Mouse (Mus musculus): ENCODE results near the gene Dgcr2. TPM values are rescaled to one million over a fixed set of nuclear protein-coding genes. Genes with fewer than 3 reads are reported as not detected.

Gene Dgcr2
- total and polyA plus RNA-seq, 2 experiments from 2014 or later, result 94.0 to 178 TPM

GRCm38 (mm10) chr16:17797812-17798311, 100.5 kb downstream of the Dgcr2 start:
- peak overlapping the region; percentile 97 for H3K4me2 ChIP-seq (ENCODE audit: low read depth, low read length, poor library complexity, severe bottlenecking)
- H3K4me3 ChIP-seq (ENCODE audit: low read depth, low read length), result peak overlapping the region; percentile 50; the same call in 1 of the 2 replicates
- WGBS, result 2% methylated on average over 29 of the region's 29 CpGs
- DNase-seq (ENCODE audit: low spot score) (no peak), ATAC-seq (ENCODE audit: low FRiP score) (no peak)
- 0 out of 2 replicates have a peak overlapping the region, but pooled peaks have one; percentile 52 for H3K9ac ChIP-seq (replicated peaks; ENCODE audit: low read length, poor library complexity, severe bottlenecking)
- no peaks in the 10 kb centered on the region for H3K9me3 ChIP-seq (ENCODE audit: low read length)
- TF ChIP-seq CTCF (IDR thresholded peaks at IDR 0.05), result no peak
- peaks cover 64% of the 10 kb centered on the region for H3K27me3 ChIP-seq (ENCODE audit: insufficient read depth, low read length)
- peaks cover 9% of the 10 kb centered on the region for H3K4me1 ChIP-seq (ENCODE audit: insufficient read depth, low read length)
- no peak overlapping the region for H3K27ac ChIP-seq (ENCODE audit: low read depth, low read length)
- peaks cover 3% of the 10 kb centered on the region; the same call in 1 of the 2 replicates for H3K36me3 ChIP-seq (ENCODE audit: insufficient read depth, low read length)

GRCm38 (mm10) chr16:17796971-17797811, 101.2 kb downstream of the Dgcr2 start, which contains the start of gene Scarf2:
Gene Scarf2 (plus strand): TSS chr16:17797282.
- ATAC-seq (ENCODE audit: low FRiP score) (peak; percentile 27; the same call in 1 of the 2 replicates), DNase-seq (ENCODE audit: low spot score) (no peak)
- no peaks in the 10 kb centered on the region for H3K9me3 ChIP-seq (ENCODE audit: low read length)
- peak within 1 kb of the TSS; percentile 50 for H3K4me3 ChIP-seq (ENCODE audit: low read depth, low read length)
- peak within 1 kb of the TSS; percentile 97 for H3K4me2 ChIP-seq (ENCODE audit: low read depth, low read length, poor library complexity, severe bottlenecking)
- WGBS, result 1% methylated on average over 67 of the region's 81 CpGs
- TF ChIP-seq CTCF (IDR thresholded peaks at IDR 0.05), result no peak
- peaks cover 58% of the 10 kb centered on the region for H3K27me3 ChIP-seq (ENCODE audit: insufficient read depth, low read length)
- peaks cover 3% of the 10 kb centered on the region; the same call in 1 of the 2 replicates for H3K4me1 ChIP-seq (ENCODE audit: insufficient read depth, low read length)
- peaks cover 4% of the 10 kb centered on the region; the same call in 1 of the 2 replicates for H3K36me3 ChIP-seq (ENCODE audit: insufficient read depth, low read length)
- no peak within 1 kb of the TSS for H3K27ac ChIP-seq (ENCODE audit: low read depth, low read length)
- H3K9ac ChIP-seq (replicated peaks; ENCODE audit: low read length, poor library complexity, severe bottlenecking), result peak within 1 kb of the TSS; percentile 52

- H3K4me3 ChIP-seq (ENCODE audit: low read depth, low read length), result peak overlapping the region; percentile 50; the same call in 1 of the 2 replicates
- no peak overlapping the region for H3K9ac ChIP-seq (replicated peaks; ENCODE audit: low read length, poor library complexity, severe bottlenecking)
- H3K27me3 ChIP-seq (ENCODE audit: insufficient read depth, low read length), result peaks cover 51% of the 10 kb centered on the region
- no peak for ATAC-seq (ENCODE audit: low FRiP score)
- H3K27ac ChIP-seq (ENCODE audit: low read depth, low read length), result no peak overlapping the region
- H3K36me3 ChIP-seq (ENCODE audit: insufficient read depth, low read length), result peaks cover 4% of the 10 kb centered on the region; the same call in 1 of the 2 replicates
- H3K4me1 ChIP-seq (ENCODE audit: insufficient read depth, low read length), result peaks cover 3% of the 10 kb centered on the region; the same call in 1 of the 2 replicates
- no peaks in the 10 kb centered on the region for H3K9me3 ChIP-seq (ENCODE audit: low read length)
- no peak for TF ChIP-seq CTCF (IDR thresholded peaks at IDR 0.05)
- peak overlapping the region; percentile 97 for H3K4me2 ChIP-seq (ENCODE audit: low read depth, low read length, poor library complexity, severe bottlenecking)
- DNase-seq (ENCODE audit: low spot score), result no peak
Observed at GRCm38 (mm10) chr16:17796519-17796918, 101.8 kb downstream of the Dgcr2 start.

- Histone ChIP-seq H3K27me3 (ENCODE audit: insufficient read depth, low read length) (peaks cover 42% of the 10 kb centered on the region), H3K4me2 (ENCODE audit: low read depth, low read length, poor library complexity, severe bottlenecking) (no peak overlapping the region), H3K36me3 (ENCODE audit: insufficient read depth, low read length) (peaks cover 4% of the 10 kb centered on the region; the same call in 1 of the 2 replicates), H3K9me3 (ENCODE audit: low read length) (no peaks in the 10 kb centered on the region), H3K4me1 (ENCODE audit: insufficient read depth, low read length) (peaks cover 3% of the 10 kb centered on the region; the same call in 1 of the 2 replicates), H3K4me3 (ENCODE audit: low read depth, low read length) (no peak overlapping the region), H3K9ac (replicated peaks; ENCODE audit: low read length, poor library complexity, severe bottlenecking) (no peak overlapping the region), H3K27ac (ENCODE audit: low read depth, low read length) (no peak overlapping the region)
- ATAC-seq (ENCODE audit: low FRiP score) (no peak), DNase-seq (ENCODE audit: low spot score) (no peak)
- TF ChIP-seq CTCF (IDR thresholded peaks at IDR 0.05), result no peak; the same call in 1 of the 2 replicates
- WGBS, result 64% methylated on average over 5 of the region's 5 CpGs
Observed at GRCm38 (mm10) chr16:17795643-17796042, 102.7 kb downstream of the Dgcr2 start.

- no peak for DNase-seq (ENCODE audit: low spot score)
- WGBS, result 83% methylated on average over 4 of the region's 4 CpGs
- H3K27me3 ChIP-seq (ENCODE audit: insufficient read depth, low read length), result peaks cover 28% of the 10 kb centered on the region
Observed at GRCm38 (mm10) chr16:17794047-17794446, 104.3 kb downstream of the Dgcr2 start.

GRCm38 (mm10) chr16:17792728-17793127, 105.6 kb downstream of the Dgcr2 start:
- no peak for TF ChIP-seq CTCF (IDR thresholded peaks at IDR 0.05)
- Histone ChIP-seq H3K4me1 (ENCODE audit: insufficient read depth, low read length) (no peaks in the 10 kb centered on the region; the same call in 1 of the 2 replicates), H3K27me3 (ENCODE audit: insufficient read depth, low read length) (peaks cover 22% of the 10 kb centered on the region), H3K27ac (ENCODE audit: low read depth, low read length) (no peak overlapping the region), H3K4me2 (ENCODE audit: low read depth, low read length, poor library complexity, severe bottlenecking) (no peak overlapping the region), H3K9ac (replicated peaks; ENCODE audit: low read length, poor library complexity, severe bottlenecking) (no peak overlapping the region), H3K4me3 (ENCODE audit: low read depth, low read length) (no peak overlapping the region), H3K36me3 (ENCODE audit: insufficient read depth, low read length) (peaks cover 17% of the 10 kb centered on the region), H3K9me3 (ENCODE audit: low read length) (no peaks in the 10 kb centered on the region)
- no peak for ATAC-seq (ENCODE audit: low FRiP score)
- WGBS, result 76% methylated on average over 3 of the region's 3 CpGs
- no peak for DNase-seq (ENCODE audit: low spot score)

More at GRCm38 (mm10) chr16:17794047-17794446, 104.3 kb downstream of the Dgcr2 start:
- peaks cover 13% of the 10 kb centered on the region for H3K36me3 ChIP-seq (ENCODE audit: insufficient read depth, low read length)
- no peak for ATAC-seq (ENCODE audit: low FRiP score)
- no peak overlapping the region for H3K4me3 ChIP-seq (ENCODE audit: low read depth, low read length)
- peaks cover 3% of the 10 kb centered on the region; the same call in 1 of the 2 replicates for H3K4me1 ChIP-seq (ENCODE audit: insufficient read depth, low read length)
- H3K4me2 ChIP-seq (ENCODE audit: low read depth, low read length, poor library complexity, severe bottlenecking), result no peak overlapping the region
- H3K9me3 ChIP-seq (ENCODE audit: low read length), result no peaks in the 10 kb centered on the region
- H3K9ac ChIP-seq (replicated peaks; ENCODE audit: low read length, poor library complexity, severe bottlenecking), result no peak overlapping the region
- TF ChIP-seq CTCF (IDR thresholded peaks at IDR 0.05), result no peak
- no peak overlapping the region for H3K27ac ChIP-seq (ENCODE audit: low read depth, low read length)

Other genes starting within 250 kb of the Dgcr2 start
- gene Med15, start 165.7 kb downstream of the Dgcr2 start, total RNA-seq (2014; rRNA removed), result 58.3 and 60.7 TPM in 2 replicates
- gene Med15, start 165.7 kb downstream of the Dgcr2 start, polyA plus RNA-seq (2015; fragmentation: Nextera tagmentation; extraction: Ambion mirVana), result 43.0 and 49.3 TPM in 2 replicates
- gene Klhl22, start 138.9 kb downstream of the Dgcr2 start, total RNA-seq (2014; rRNA removed), result 150 and 156 TPM in 2 replicates
- 79.3 and 82.6 TPM in 2 replicates for gene Klhl22, start 138.9 kb downstream of the Dgcr2 start, polyA plus RNA-seq (2015; fragmentation: Nextera tagmentation; extraction: Ambion mirVana)
- 8.5 and 12.6 TPM in 2 replicates for gene Scarf2, start 101.3 kb downstream of the Dgcr2 start, total RNA-seq (2014; rRNA removed)
- gene Scarf2, start 101.3 kb downstream of the Dgcr2 start, polyA plus RNA-seq (2015; fragmentation: Nextera tagmentation; extraction: Ambion mirVana), result 2.1 and 2.4 TPM in 2 replicates
- 7.0 and 13.5 TPM in 2 replicates for gene B830017H08Rik, start 65.4 kb downstream of the Dgcr2 start, total RNA-seq (2014; rRNA removed)
- 7.8 and 8.5 TPM in 2 replicates for gene B830017H08Rik, start 65.4 kb downstream of the Dgcr2 start, polyA plus RNA-seq (2015; fragmentation: Nextera tagmentation; extraction: Ambion mirVana)
- gene Car15, start 60.2 kb downstream of the Dgcr2 start, total RNA-seq (2014; rRNA removed), result 2.4 and 12.8 TPM in 2 replicates
- gene Car15, start 60.2 kb downstream of the Dgcr2 start, polyA plus RNA-seq (2015; fragmentation: Nextera tagmentation; extraction: Ambion mirVana), result 1.7 and 2.0 TPM in 2 replicates
- 0.66 and 1.6 TPM in 2 replicates for gene Gm20518, start 6.9 kb downstream of the Dgcr2 start, total RNA-seq (2014; rRNA removed)
- 0.15 and 0.25 TPM in 2 replicates for gene Gm20518, start 6.9 kb downstream of the Dgcr2 start, polyA plus RNA-seq (2015; fragmentation: Nextera tagmentation; extraction: Ambion mirVana)
- not detected in 2 replicates for gene Tssk1, start 4.3 kb downstream of the Dgcr2 start, total RNA-seq (2014; rRNA removed)
- 0.07 TPM in 1 of 2 replicates, not detected in the other for gene Tssk1, start 4.3 kb downstream of the Dgcr2 start, polyA plus RNA-seq (2015; fragmentation: Nextera tagmentation; extraction: Ambion mirVana)
- not detected in 2 replicates for gene Tssk2, start 75 bp upstream of the Dgcr2 start, total RNA-seq (2014; rRNA removed)
- gene Tssk2, start 75 bp upstream of the Dgcr2 start, polyA plus RNA-seq (2015; fragmentation: Nextera tagmentation; extraction: Ambion mirVana), result not detected in 2 replicates
- gene Ess2, start 12.8 kb upstream of the Dgcr2 start, total RNA-seq (2014; rRNA removed), result 40.4 and 52.2 TPM in 2 replicates
- 41.3 and 43.4 TPM in 2 replicates for gene Ess2, start 12.8 kb upstream of the Dgcr2 start, polyA plus RNA-seq (2015; fragmentation: Nextera tagmentation; extraction: Ambion mirVana)
- 0.61 TPM in 1 of 2 replicates, not detected in the other for gene Gsc2, start 16.5 kb upstream of the Dgcr2 start, total RNA-seq (2014; rRNA removed)
- gene Gsc2, start 16.5 kb upstream of the Dgcr2 start, polyA plus RNA-seq (2015; fragmentation: Nextera tagmentation; extraction: Ambion mirVana), result 0.31 and 0.52 TPM in 2 replicates
- 178 and 184 TPM in 2 replicates for gene Slc25a1, start 29.7 kb upstream of the Dgcr2 start, total RNA-seq (2014; rRNA removed)
- gene Slc25a1, start 29.7 kb upstream of the Dgcr2 start, polyA plus RNA-seq (2015; fragmentation: Nextera tagmentation; extraction: Ambion mirVana), result 146 and 155 TPM in 2 replicates
- gene Vpreb2, start 81.9 kb upstream of the Dgcr2 start, total RNA-seq (2014; rRNA removed), result not detected in 2 replicates
- gene Vpreb2, start 81.9 kb upstream of the Dgcr2 start, polyA plus RNA-seq (2015; fragmentation: Nextera tagmentation; extraction: Ambion mirVana), result not detected in 2 replicates
- gene Dgcr6, start 154.3 kb upstream of the Dgcr2 start, total RNA-seq (2014; rRNA removed), result 64.0 and 68.5 TPM in 2 replicates
- 164 and 172 TPM in 2 replicates for gene Dgcr6, start 154.3 kb upstream of the Dgcr2 start, polyA plus RNA-seq (2015; fragmentation: Nextera tagmentation; extraction: Ambion mirVana)
- gene Prodh, start 191.6 kb upstream of the Dgcr2 start, total RNA-seq (2014; rRNA removed), result 11.1 and 14.8 TPM in 2 replicates
- 5.4 and 6.8 TPM in 2 replicates for gene Prodh, start 191.6 kb upstream of the Dgcr2 start, polyA plus RNA-seq (2015; fragmentation: Nextera tagmentation; extraction: Ambion mirVana)
- 39.6 and 71.7 TPM in 2 replicates for gene Rtn4r, start 229.1 kb upstream of the Dgcr2 start, total RNA-seq (2014; rRNA removed)
- 32.3 and 36.2 TPM in 2 replicates for gene Rtn4r, start 229.1 kb upstream of the Dgcr2 start, polyA plus RNA-seq (2015; fragmentation: Nextera tagmentation; extraction: Ambion mirVana)

Data from midbrain, postnatal 0 days (tissue).